Mouse (Mus musculus): ENCODE results near the gene Defb48. TPM values are rescaled to one million over a fixed set of nuclear protein-coding genes. Genes with fewer than 3 reads are reported as not detected.
A peak's percentile ranks its signal among the peaks of the same experiment; 100 is the strongest.

Defb48 gene
- polyA plus RNA-seq, 1 experiment from 2014 or later = not detected

DNA sequence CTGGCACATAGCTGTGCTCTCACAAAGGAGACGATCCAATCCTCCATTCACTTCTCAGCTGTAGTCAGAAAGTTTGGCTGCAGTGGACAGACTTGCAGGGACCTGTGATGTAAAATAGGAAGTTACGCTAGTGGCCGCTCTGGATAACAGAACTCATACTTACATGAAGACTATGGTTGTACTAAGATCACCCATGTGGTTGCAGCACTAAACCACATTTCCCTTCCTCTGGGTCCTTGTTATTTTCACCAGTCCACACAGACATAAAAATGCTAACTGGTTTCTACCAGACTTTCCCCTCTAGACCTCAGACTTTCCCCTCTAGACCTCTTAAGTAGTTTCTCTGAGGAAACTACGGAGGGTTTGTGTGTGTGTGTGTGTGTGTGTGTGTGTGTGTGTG is 14.7 kb upstream of the Defb48 start:
- Histone ChIP-seq H3K27me3 (ENCODE audit: control insufficient read depth, insufficient read depth, low read length) (no peaks in the 10 kb centered on the region), H3K4me2 (replicated peaks; ENCODE audit: low read depth) (no peak overlapping the region), H3K4me3 (ENCODE audit: low read depth, low read length) (no peak overlapping the region), H3K9me3 (ENCODE audit: control insufficient read depth, low read length) (no peaks in the 10 kb centered on the region), H3K36me3 (ENCODE audit: control insufficient read depth, insufficient read depth, low read length) (no peaks in the 10 kb centered on the region), H3K9ac (ENCODE audit: low read length) (no peak overlapping the region), H3K4me1 (replicated peaks; ENCODE audit: control insufficient read depth, insufficient read depth) (no peaks in the 10 kb centered on the region), H3K27ac (replicated peaks) (no peak overlapping the region)
- no peak for DNase-seq (ENCODE audit: low spot score)
- 86% methylated on average over 4 of the region's 4 CpGs for WGBS
- no peak for TF ChIP-seq CTCF (IDR thresholded peaks at IDR 0.05; ENCODE audit: low read depth)
- no peak for TF ChIP-seq EP300 (optimal IDR thresholded peaks at IDR 0.05)
- no peak for ATAC-seq (ENCODE audit: low FRiP score, low TSS enrichment)

DNA sequence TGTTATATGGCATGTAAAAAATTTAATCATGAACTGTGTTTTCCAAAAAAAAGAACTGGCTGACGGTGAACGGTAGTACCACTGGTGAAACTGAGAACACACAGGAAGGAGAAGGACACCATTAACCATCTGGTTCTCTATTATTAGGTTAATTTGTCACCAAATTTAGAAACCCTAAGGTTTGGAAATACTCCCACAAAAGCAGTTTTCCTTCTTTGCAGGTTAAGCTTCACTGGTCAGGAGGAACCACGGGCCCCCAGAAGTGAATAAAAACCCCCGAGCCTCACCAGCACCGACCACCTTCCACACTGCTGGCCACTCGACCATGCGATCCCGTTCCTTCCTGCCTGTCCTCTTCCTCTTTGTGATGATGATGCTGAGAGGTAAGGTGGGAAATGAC is 13.5 kb upstream of the Defb48 start, which contains the start of gene Defb47:
Gene Defb47, plus strand, starts transcription at position 301 of the 400 bp plus-strand sequence.
- WGBS = 85% methylated on average over 8 of the region's 8 CpGs
- TF ChIP-seq EP300 (optimal IDR thresholded peaks at IDR 0.05) (no peak), CTCF (IDR thresholded peaks at IDR 0.05; ENCODE audit: low read depth) (no peak)
- H3K27ac ChIP-seq (replicated peaks) = no peak within 1 kb of the TSS
- H3K4me3 ChIP-seq (ENCODE audit: low read depth, low read length) = no peak within 1 kb of the TSS
- no peak within 1 kb of the TSS for H3K4me2 ChIP-seq (replicated peaks; ENCODE audit: low read depth)
- no peaks in the 10 kb centered on the region for H3K4me1 ChIP-seq (replicated peaks; ENCODE audit: control insufficient read depth, insufficient read depth)
- H3K36me3 ChIP-seq (ENCODE audit: control insufficient read depth, insufficient read depth, low read length) = no peaks in the 10 kb centered on the region
- H3K27me3 ChIP-seq (ENCODE audit: control insufficient read depth, insufficient read depth, low read length) = no peaks in the 10 kb centered on the region
- H3K9ac ChIP-seq (ENCODE audit: low read length) = no peak within 1 kb of the TSS
- no peak for ATAC-seq (ENCODE audit: low FRiP score, low TSS enrichment)
- H3K9me3 ChIP-seq (ENCODE audit: control insufficient read depth, low read length) = no peaks in the 10 kb centered on the region
- DNase-seq (ENCODE audit: low spot score) = no peak

DNA sequence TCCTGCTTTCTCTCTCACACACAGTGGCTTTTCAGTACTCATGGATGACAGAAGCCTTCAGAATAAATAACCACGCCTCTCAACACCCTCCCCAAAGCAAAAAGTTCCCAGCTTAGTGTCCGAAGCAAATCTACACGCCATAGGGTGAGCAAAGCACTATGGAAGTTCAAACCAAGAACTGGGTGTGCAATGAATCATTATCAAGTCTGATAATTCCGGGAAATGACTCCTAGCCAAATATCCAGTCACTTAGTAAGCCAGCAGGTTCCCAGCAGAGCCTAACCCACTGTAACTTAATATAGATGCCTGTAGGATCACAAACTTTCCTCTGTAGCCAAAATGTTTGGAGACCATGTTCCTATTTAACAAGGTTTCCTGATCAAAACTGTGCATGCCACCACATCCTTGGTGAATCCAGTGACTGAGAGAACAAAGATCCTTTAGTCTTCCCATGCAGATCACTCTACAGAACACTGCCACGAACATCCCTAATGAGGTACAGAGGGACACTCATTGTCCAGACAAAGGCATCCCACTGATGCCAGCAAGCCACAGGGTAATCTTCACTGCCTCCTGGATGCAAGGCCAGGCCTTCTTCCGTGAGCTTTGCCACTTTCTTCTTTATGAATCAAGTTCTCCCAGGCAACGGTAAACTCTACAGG is 7.7 kb upstream of the Defb48 start:
- no peak overlapping the region for H3K4me2 ChIP-seq (replicated peaks; ENCODE audit: low read depth)
- DNase-seq (ENCODE audit: low spot score) (no peak), ATAC-seq (ENCODE audit: low FRiP score, low TSS enrichment) (no peak)
- H3K9ac ChIP-seq (ENCODE audit: low read length) = no peak overlapping the region
- TF ChIP-seq EP300 (optimal IDR thresholded peaks at IDR 0.05) = no peak
- TF ChIP-seq CTCF (IDR thresholded peaks at IDR 0.05; ENCODE audit: low read depth) = no peak
- 66% methylated on average over 7 of the region's 7 CpGs for WGBS
- H3K9me3 ChIP-seq (ENCODE audit: control insufficient read depth, low read length) = no peaks in the 10 kb centered on the region
- H3K27ac ChIP-seq (replicated peaks) = no peak overlapping the region
- no peaks in the 10 kb centered on the region for H3K36me3 ChIP-seq (ENCODE audit: control insufficient read depth, insufficient read depth, low read length)
- H3K4me3 ChIP-seq (ENCODE audit: low read depth, low read length) = no peak overlapping the region
- H3K27me3 ChIP-seq (ENCODE audit: control insufficient read depth, insufficient read depth, low read length) = no peaks in the 10 kb centered on the region
- no peaks in the 10 kb centered on the region for H3K4me1 ChIP-seq (replicated peaks; ENCODE audit: control insufficient read depth, insufficient read depth)

DNA sequence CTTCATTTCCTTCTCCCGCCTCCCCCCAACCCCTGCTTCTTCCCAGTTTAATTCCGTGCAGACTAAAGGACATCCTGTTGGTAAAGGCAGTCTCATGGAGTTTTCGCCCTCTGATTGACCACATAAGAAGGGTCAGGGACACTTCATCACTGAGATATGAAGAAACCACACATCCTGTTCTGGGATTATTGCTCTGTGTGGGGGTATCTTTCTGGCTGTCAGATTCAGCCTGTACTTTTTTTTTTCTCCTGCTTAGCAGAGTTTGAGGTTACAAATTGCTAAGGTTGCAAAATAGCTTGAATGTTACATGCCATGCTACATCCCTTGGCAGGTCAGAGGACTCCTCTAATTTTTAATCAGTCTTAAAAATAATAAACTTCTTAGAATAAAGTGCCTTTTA is 7.0 kb upstream of the Defb48 start:
- Histone ChIP-seq H3K4me3 (ENCODE audit: low read depth, low read length) (no peak overlapping the region), H3K9me3 (ENCODE audit: control insufficient read depth, low read length) (no peaks in the 10 kb centered on the region), H3K9ac (ENCODE audit: low read length) (no peak overlapping the region), H3K4me2 (replicated peaks; ENCODE audit: low read depth) (no peak overlapping the region), H3K4me1 (replicated peaks; ENCODE audit: control insufficient read depth, insufficient read depth) (no peaks in the 10 kb centered on the region), H3K27me3 (ENCODE audit: control insufficient read depth, insufficient read depth, low read length) (no peaks in the 10 kb centered on the region), H3K27ac (replicated peaks) (no peak overlapping the region), H3K36me3 (ENCODE audit: control insufficient read depth, insufficient read depth, low read length) (no peaks in the 10 kb centered on the region)
- 63% methylated on average over 3 of the region's 3 CpGs for WGBS
- no peak for TF ChIP-seq EP300 (optimal IDR thresholded peaks at IDR 0.05)
- TF ChIP-seq CTCF (IDR thresholded peaks at IDR 0.05; ENCODE audit: low read depth) = no peak
- DNase-seq (ENCODE audit: low spot score) (no peak), ATAC-seq (ENCODE audit: low FRiP score, low TSS enrichment) (no peak)

DNA sequence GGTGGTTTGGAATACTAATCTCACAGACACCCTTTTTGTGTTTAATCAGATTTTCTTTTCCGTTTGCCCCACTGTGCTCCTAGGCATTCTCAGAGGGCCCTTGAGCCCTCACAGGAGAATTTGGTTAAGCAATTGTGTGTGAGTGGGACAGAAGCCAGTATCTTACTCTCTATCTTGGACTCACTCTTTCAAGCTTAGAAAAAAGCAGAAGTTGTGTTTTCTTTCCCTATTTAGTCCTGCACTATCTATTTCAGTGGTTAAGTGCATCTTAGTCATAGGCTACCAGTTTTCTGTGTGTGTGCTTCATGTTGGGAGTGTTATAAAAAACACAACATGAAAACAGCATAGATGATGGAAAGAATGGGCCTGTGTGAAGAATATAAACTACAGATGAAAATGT is 4.5 kb downstream of the Defb48 start:
- H3K4me2 ChIP-seq (replicated peaks; ENCODE audit: low read depth) = no peak overlapping the region
- no peaks in the 10 kb centered on the region for H3K4me1 ChIP-seq (replicated peaks; ENCODE audit: control insufficient read depth, insufficient read depth)
- H3K27me3 ChIP-seq (ENCODE audit: control insufficient read depth, insufficient read depth, low read length) = no peaks in the 10 kb centered on the region
- TF ChIP-seq EP300 (optimal IDR thresholded peaks at IDR 0.05) (no peak), CTCF (IDR thresholded peaks at IDR 0.05; ENCODE audit: low read depth) (no peak)
- no peaks in the 10 kb centered on the region for H3K9me3 ChIP-seq (ENCODE audit: control insufficient read depth, low read length)
- 67% methylated on average over 1 of the region's 1 CpGs for WGBS
- H3K36me3 ChIP-seq (ENCODE audit: control insufficient read depth, insufficient read depth, low read length) = no peaks in the 10 kb centered on the region
- no peak overlapping the region for H3K27ac ChIP-seq (replicated peaks)
- no peak overlapping the region for H3K9ac ChIP-seq (ENCODE audit: low read length)
- ATAC-seq (ENCODE audit: low FRiP score, low TSS enrichment) (no peak), DNase-seq (ENCODE audit: low spot score) (no peak)
- no peak overlapping the region for H3K4me3 ChIP-seq (ENCODE audit: low read depth, low read length)

DNA sequence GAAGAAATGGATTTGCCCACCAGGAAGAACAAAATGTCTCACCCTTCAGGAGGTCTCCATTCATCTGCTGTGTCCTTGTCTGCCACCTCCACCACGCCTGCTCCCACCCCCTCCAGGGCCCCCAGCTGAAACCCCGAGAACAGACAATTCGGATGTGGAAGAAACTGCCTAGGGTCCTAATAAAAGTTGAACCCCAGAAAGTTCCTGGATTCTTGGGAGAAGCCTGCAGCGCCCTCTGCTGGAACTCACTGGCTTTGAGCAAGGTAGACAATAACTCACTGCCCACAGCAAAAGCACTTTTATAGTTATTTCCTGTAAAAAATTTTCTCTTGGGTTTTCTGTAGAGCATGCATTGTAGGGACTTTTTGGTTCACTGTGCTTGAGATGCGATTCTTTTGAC is 9.3 kb downstream of the Defb48 start:
- WGBS = 14% methylated on average over 5 of the region's 5 CpGs
- TF ChIP-seq EP300 (optimal IDR thresholded peaks at IDR 0.05) (no peak), CTCF (IDR thresholded peaks at IDR 0.05; ENCODE audit: low read depth) (peak; percentile 80)
- Histone ChIP-seq H3K4me2 (replicated peaks; ENCODE audit: low read depth) (no peak overlapping the region), H3K4me3 (ENCODE audit: low read depth, low read length) (no peak overlapping the region), H3K27me3 (ENCODE audit: control insufficient read depth, insufficient read depth, low read length) (no peaks in the 10 kb centered on the region), H3K9me3 (ENCODE audit: control insufficient read depth, low read length) (no peaks in the 10 kb centered on the region), H3K9ac (ENCODE audit: low read length) (no peak overlapping the region), H3K36me3 (ENCODE audit: control insufficient read depth, insufficient read depth, low read length) (no peaks in the 10 kb centered on the region), H3K4me1 (replicated peaks; ENCODE audit: control insufficient read depth, insufficient read depth) (no peaks in the 10 kb centered on the region), H3K27ac (replicated peaks) (no peak overlapping the region)
- no peak for ATAC-seq (ENCODE audit: low FRiP score, low TSS enrichment)
- DNase-seq (ENCODE audit: low spot score) = peak; percentile 66

All from stomach, postnatal 0 days (tissue).